Mouse (Mus musculus): ENCODE data around the gene Rai14.

Rai14 gene

GRCm38 (mm10) chr15:10714409-10715138 is at the start of gene Rai14:
Gene Rai14 (minus strand): TSS chr15:10714624.
- in situ Hi-C loops (cut with MboI, MseI), result no loop called here

GRCm38 (mm10) chr15:10761441-10761840 is 47.0 kb upstream of the Rai14 start:
- in situ Hi-C loops (cut with MboI, MseI), result no loop called here

DNA sequence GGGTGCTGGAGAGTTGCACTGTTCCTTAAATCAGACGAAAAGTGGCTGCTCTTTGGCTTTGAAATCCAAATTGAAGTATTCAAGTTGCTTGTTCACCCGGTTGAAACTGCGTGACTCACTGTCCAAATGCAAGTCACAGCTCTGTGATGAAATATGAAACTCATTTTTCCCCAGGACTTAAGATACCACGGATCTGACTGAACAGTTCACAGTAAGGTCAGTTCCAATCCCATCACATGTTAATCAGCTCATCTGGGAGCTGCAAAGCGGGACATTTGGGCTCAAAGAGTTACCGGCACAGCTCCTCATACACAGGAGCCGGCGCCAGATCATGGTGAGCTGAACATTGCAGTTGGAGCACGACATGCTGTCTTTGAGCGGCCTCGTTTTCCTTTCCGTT is 45.6 kb upstream of the Rai14 start:
- in situ Hi-C loops (cut with MboI, MseI), result no loop called here

- in situ Hi-C loops (cut with MboI, MseI), result no loop called here
Measured at GRCm38 (mm10) chr15:10759440-10759839, 45.0 kb upstream of the Rai14 start.

DNA sequence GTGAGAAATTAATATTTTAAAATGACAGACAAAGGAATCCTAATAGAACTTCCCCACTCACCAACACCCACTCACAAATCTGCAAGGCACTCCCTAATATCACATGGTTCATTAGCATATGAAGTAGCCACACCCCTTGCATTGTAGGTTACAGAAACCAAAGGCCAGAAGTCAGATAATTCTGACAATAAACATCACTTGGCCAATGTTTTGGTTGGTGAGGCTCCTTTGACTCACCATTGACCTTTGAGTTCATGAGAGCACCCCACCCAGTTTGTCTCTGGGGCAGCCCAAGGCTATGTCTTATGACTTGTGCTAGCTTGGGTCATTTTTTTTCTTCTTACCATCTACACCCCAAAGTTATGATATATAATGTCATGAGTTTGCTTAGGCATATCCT is 44.4 kb upstream of the Rai14 start:
- in situ Hi-C loops (cut with MboI, MseI), result no loop called here

GRCm38 (mm10) chr15:10751141-10751540 is 36.7 kb upstream of the Rai14 start:
- in situ Hi-C loops (cut with MboI, MseI), result no loop called here

- in situ Hi-C loops (cut with MboI, MseI), result no loop called here
Measured at GRCm38 (mm10) chr15:10750339-10750738, 35.9 kb upstream of the Rai14 start.

GRCm38 (mm10) chr15:10749678-10750077 is 35.3 kb upstream of the Rai14 start:
- in situ Hi-C loops (cut with MboI, MseI), result no loop called here

DNA sequence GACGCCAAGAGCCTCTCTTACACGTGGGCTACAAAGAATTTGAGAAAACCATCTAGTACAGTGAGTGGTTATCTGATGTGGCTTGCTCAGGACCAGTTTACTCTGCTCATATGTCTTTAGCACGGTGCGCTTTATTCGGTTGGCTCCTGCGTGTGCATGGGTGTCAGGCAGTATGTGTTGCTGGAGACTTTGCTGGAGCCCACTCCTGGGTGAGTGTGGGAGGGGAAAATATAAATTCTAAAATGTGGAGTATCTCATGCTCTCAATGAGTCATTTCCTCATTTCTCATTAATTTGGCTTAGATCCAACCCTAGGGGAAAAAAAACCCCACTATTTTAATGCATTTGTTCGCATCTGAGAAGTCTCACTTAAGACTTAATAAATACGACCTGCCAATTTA is 33.2 kb upstream of the Rai14 start:
- in situ Hi-C loops (cut with MboI, MseI), result no loop called here

DNA sequence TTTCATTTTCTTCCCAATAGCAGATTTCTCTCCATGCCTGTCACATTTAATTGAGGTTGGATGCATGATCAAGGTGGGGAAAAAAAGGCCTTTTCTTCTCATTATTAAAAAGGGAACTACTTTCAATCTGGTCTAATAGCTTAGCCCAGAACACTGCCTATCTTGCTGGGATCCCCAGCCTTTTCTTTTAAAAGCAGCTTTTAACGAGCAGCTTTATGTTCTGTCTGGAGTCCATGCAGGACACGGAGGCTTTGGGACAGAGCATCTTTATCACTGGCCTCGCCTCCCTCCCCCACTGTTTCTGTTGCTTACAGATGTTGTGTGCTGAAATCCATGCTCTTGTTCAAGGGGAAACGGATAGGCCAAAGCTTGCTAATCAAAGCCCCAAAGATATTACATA is 32.8 kb upstream of the Rai14 start:
- in situ Hi-C loops (cut with MboI, MseI), result no loop called here

- in situ Hi-C loops (cut with MboI, MseI), result no loop called here
Measured at GRCm38 (mm10) chr15:10746303-10747051, 32.1 kb upstream of the Rai14 start.

DNA sequence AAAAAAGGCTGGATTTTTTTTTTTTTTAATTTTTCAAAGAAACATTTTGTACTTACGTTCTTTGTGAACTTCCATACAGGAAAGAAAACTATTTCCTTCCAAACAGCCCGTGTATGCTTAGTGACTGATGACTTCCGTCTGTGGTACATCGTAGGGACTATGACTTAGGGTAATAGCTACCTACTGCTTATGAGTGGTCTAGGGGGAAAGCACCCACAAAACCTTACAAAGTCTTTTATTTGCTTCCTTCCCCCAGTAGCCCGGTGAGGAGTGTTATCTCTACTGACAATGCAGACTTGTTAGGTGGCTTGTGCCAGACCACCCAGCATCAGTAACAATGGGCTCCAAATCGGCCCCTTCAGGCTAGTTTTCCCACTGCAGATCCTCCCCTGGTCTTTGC is 28.0 kb upstream of the Rai14 start:
- in situ Hi-C loops (cut with MboI, MseI), result no loop called here

GRCm38 (mm10) chr15:10739279-10739678 is 24.9 kb upstream of the Rai14 start:
- in situ Hi-C loops (cut with MboI, MseI), result no loop called here

GRCm38 (mm10) chr15:10738354-10739142 is 24.1 kb upstream of the Rai14 start:
- in situ Hi-C loops (cut with MboI, MseI), result no loop called here

DNA sequence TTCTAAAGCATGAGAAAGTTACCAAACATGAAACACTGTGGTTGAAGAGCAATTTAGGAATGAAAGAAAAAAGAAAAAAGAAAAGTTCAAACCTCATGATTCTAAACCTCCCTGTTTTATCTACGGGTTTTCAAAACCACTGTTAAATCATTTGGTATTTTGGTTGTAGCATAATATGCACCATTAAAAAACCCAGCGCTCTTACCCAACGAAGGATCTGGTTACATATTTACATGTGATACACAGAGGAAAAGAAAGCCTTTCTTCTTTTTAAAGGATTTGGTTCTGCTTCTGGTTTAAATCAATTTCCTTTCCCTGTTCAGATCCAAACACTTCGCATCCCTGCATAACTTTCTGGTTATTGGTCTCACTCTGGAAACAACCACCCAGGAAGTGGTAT is 21.5 kb upstream of the Rai14 start:
- in situ Hi-C loops (cut with MboI, MseI), result no loop called here

DNA sequence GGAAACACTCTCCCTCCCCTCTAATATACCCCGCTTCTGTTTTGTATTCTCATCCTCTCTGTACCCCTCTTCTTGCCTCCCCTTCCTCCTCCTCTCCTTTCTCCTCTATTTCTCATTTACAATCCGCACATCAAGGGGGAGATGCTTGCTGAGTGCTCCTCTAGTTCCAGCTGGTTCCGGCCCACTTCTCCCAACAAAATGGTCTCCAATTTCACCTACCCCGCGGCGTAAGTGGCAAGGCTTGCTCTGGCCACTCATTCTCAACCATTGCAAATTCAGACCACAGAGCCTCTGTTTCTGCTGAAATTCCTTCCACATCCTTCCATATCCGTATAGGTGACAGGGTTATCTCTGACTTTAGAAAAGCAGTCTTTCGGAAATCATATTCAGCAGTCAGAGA is 20.8 kb upstream of the Rai14 start:
- in situ Hi-C loops (cut with MboI, MseI), result no loop called here

DNA sequence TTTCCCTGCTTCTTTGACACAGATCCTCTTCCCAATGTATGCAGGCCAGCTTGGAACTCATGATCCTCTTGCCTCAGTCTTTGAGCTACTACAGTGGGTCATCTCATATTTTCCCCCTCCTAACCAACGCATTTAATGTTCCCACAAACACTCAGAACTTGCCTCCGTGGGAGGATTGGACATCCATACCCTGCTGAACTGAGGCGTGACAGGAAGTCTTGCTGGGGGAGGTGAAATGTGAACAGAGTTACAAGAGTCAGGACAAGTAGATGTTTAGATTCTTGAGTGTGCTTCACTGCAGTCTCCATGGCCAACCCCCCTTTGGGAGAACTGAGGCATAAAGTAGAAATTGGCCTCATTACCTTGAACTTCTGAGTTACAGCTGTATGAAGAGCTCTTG is 17.0 kb upstream of the Rai14 start:
- in situ Hi-C loops (cut with MboI, MseI), result no loop called here

GRCm38 (mm10) chr15:10726272-10726671 is 11.8 kb upstream of the Rai14 start:
- in situ Hi-C loops (cut with MboI, MseI), result no loop called here

GRCm38 (mm10) chr15:10724857-10725256 is 10.4 kb upstream of the Rai14 start:
- in situ Hi-C loops (cut with MboI, MseI), result loop anchor here (5.0 kb wide), 1 partner anchor 42 kb away; no protein-coding TSS in a partner anchor

DNA sequence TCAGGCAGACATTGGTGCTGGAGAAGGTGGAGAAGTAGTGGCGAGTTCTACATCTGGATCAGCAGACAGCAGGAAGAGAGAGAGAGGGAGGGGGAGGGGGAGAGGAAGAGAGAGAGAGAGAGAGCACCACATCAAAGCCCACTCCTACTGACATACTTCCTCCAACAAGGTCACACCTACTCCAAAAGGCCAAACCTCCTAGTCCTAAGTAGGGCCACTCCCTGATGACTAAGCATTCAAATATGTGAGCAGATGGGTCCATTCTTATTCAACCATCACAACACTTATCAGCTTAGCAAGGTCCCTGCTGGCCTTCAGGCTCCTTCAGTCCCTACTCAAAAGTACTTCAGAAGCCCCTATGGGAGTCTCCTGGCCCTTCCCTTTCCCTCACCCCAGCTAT is 9.1 kb upstream of the Rai14 start:
- in situ Hi-C loops (cut with MboI, MseI), result loop anchor here (5.0 kb wide), 1 partner anchor 44 kb away; no protein-coding TSS in a partner anchor

GRCm38 (mm10) chr15:10722629-10723339 is 8.4 kb upstream of the Rai14 start:
- in situ Hi-C loops (cut with MboI, MseI), result loop anchor here (5.0 kb wide), 1 partner anchor 45 kb away; no protein-coding TSS in a partner anchor
